In genomic region chr2:90866524-90866923, GRCm38 (mm10) we compare ENCODE assay signal across 8 mouse cellular contexts. TPM values are rescaled to one million over a fixed set of nuclear protein-coding genes. Genes with fewer than 3 reads are reported as not detected.
DNase-seq lines count a peak whose midpoint lies in the region; ATAC-seq lines count a peak whose summit lies in the region.

No protein-coding gene starts in this region.

- H3K4me3 ChIP-seq in hindbrain, embryonic 11.5 days (ENCODE audit: low read depth, low read length): no peak overlapping the region
- H3K4me3 ChIP-seq in lung, embryonic 16.5 days (ENCODE audit: low read length): no peak overlapping the region

- peak; percentile 83 for DNase-seq in MN1 (ENCODE audit: low spot score)
- DNase-seq in cerebellum, adult 9-11 months: peak; percentile 78
- peak; percentile 82 to 97 for DNase-seq in frontal cortex, adult 2 months (ENCODE audit: extremely low spot score in 1 of 2, low spot score in 1 of 2)
- peak; percentile 85 for DNase-seq in hindbrain, embryonic 11.5 days (ENCODE audit: low spot score)
- DNase-seq in layer of hippocampus, postnatal 10 days (ENCODE audit: low spot score in 2 of 2): peak; percentile 90 to 91
- DNase-seq in ovary, postnatal 36 days (ENCODE audit: low spot score): peak; percentile 77
- peak; percentile 49 to 84 for DNase-seq in thymus, postnatal 10 days (ENCODE audit: low spot score in 2 of 2)

- H3K9ac ChIP-seq in hindbrain, embryonic 11.5 days (ENCODE audit: low read depth, low read length): no peak overlapping the region
- no peak overlapping the region for H3K9ac ChIP-seq in lung, embryonic 16.5 days (ENCODE audit: low read length)

- no peak overlapping the region for H3K4me2 ChIP-seq in hindbrain, embryonic 11.5 days (replicated peaks; ENCODE audit: low read depth, low read length)
- H3K4me2 ChIP-seq in lung, embryonic 16.5 days (ENCODE audit: low read depth, low read length): no peak overlapping the region

- no peaks in the 10 kb centered on the region for H3K27me3 ChIP-seq in hindbrain, embryonic 11.5 days (ENCODE audit: control insufficient read depth, insufficient read depth, low read length)
- H3K27me3 ChIP-seq in lung, embryonic 16.5 days (ENCODE audit: control insufficient read depth, insufficient read depth, low read depth, low read length): no peaks in the 10 kb centered on the region

- 38% methylated on average over 3 of the region's 3 CpGs for WGBS in hindbrain, embryonic 11.5 days
- 30% methylated on average over 3 of the region's 3 CpGs for WGBS in lung, embryonic 16.5 days

- H3K4me1 ChIP-seq in hindbrain, embryonic 11.5 days (replicated peaks; ENCODE audit: control insufficient read depth, insufficient read depth, low read length): no peaks in the 10 kb centered on the region; the same call in 1 of the 2 replicates
- peaks cover 6% of the 10 kb centered on the region; the same call in 1 of the 2 replicates for H3K4me1 ChIP-seq in lung, embryonic 16.5 days (replicated peaks; ENCODE audit: control insufficient read depth, insufficient read depth, low read length)

- peak; percentile 84 for ATAC-seq in hindbrain, embryonic 11.5 days (ENCODE audit: low FRiP score)
- ATAC-seq in lung, embryonic 16.5 days (ENCODE audit: low read depth): peak; percentile 75

- no peak overlapping the region for H3K27ac ChIP-seq in hindbrain, embryonic 11.5 days (ENCODE audit: low read depth, low read length)
- H3K27ac ChIP-seq in lung, embryonic 16.5 days (ENCODE audit: low read length): no peak overlapping the region

- H3K36me3 ChIP-seq in hindbrain, embryonic 11.5 days (ENCODE audit: control insufficient read depth, insufficient read depth, low read length): peaks cover 4% of the 10 kb centered on the region; the same call in 1 of the 2 replicates
- H3K36me3 ChIP-seq in lung, embryonic 16.5 days (ENCODE audit: control insufficient read depth, insufficient read depth, low read length): peaks cover 30% of the 10 kb centered on the region

- no peaks in the 10 kb centered on the region for H3K9me3 ChIP-seq in hindbrain, embryonic 11.5 days (ENCODE audit: control insufficient read depth, low read length)
- H3K9me3 ChIP-seq in lung, embryonic 16.5 days (ENCODE audit: control insufficient read depth, low read length): no peaks in the 10 kb centered on the region

RNA-seq across cellular contexts. Expression of gene C1qtnf4, which starts 19.1 kb away (rescaled TPM):
- 443 and 446 TPM in 2 replicates for polyA plus RNA-seq in frontal cortex, adult 2 months (2012; rRNA removed)
- polyA plus RNA-seq in hindbrain, embryonic 11.5 days (2014; fragmentation: Nextera tagmentation; extraction: Ambion mirVana): 15.1 and 21.2 TPM in 2 replicates
- total RNA-seq in layer of hippocampus, postnatal 10 days (2021): 100 to 1,000 TPM; 157 to 186 TPM
- polyA plus RNA-seq in lung, embryonic 16.5 days (2015; fragmentation: Nextera tagmentation; extraction: Ambion mirVana): 2.9 and 3.0 TPM in 2 replicates

RNA-seq across cellular contexts. Expression of gene Mtch2, which starts 19.6 kb away (rescaled TPM):
- polyA plus RNA-seq in frontal cortex, adult 2 months (2012; rRNA removed): 137 and 149 TPM in 2 replicates
- 284 TPM in 2 replicates for polyA plus RNA-seq in hindbrain, embryonic 11.5 days (2014; fragmentation: Nextera tagmentation; extraction: Ambion mirVana)
- total RNA-seq in layer of hippocampus, postnatal 10 days (2021): 100 to 1,000 TPM; 141 to 156 TPM
- polyA plus RNA-seq in lung, embryonic 16.5 days (2015; fragmentation: Nextera tagmentation; extraction: Ambion mirVana): 198 and 199 TPM in 2 replicates

RNA-seq across cellular contexts. Expression of gene Kbtbd4, which starts 38.0 kb away (rescaled TPM):
- 24.5 and 28.2 TPM in 2 replicates for polyA plus RNA-seq in frontal cortex, adult 2 months (2012; rRNA removed)
- polyA plus RNA-seq in hindbrain, embryonic 11.5 days (2014; fragmentation: Nextera tagmentation; extraction: Ambion mirVana): 46.0 and 49.3 TPM in 2 replicates
- total RNA-seq in layer of hippocampus, postnatal 10 days (2021): 10 to 100 TPM; 30.9 to 34.9 TPM
- polyA plus RNA-seq in lung, embryonic 16.5 days (2015; fragmentation: Nextera tagmentation; extraction: Ambion mirVana): 36.5 and 37.0 TPM in 2 replicates

RNA-seq across cellular contexts. Expression of gene Ndufs3, which starts 38.1 kb away (rescaled TPM):
- 216 and 222 TPM in 2 replicates for polyA plus RNA-seq in frontal cortex, adult 2 months (2012; rRNA removed)
- 215 and 217 TPM in 2 replicates for polyA plus RNA-seq in hindbrain, embryonic 11.5 days (2014; fragmentation: Nextera tagmentation; extraction: Ambion mirVana)
- total RNA-seq in layer of hippocampus, postnatal 10 days (2021): 100 to 1,000 TPM; 224 to 227 TPM
- 201 and 203 TPM in 2 replicates for polyA plus RNA-seq in lung, embryonic 16.5 days (2015; fragmentation: Nextera tagmentation; extraction: Ambion mirVana)

Comparison
In these comparisons a context has a peak if more than half of its experiments do, and no peak if none do; other contexts are left out.
1. RNA of gene C1qtnf4, which starts 19.1 kb away (polyA plus RNA-seq): 443 to 446 TPM in frontal cortex, adult 2 months; 15.1 to 21.2 TPM in hindbrain, embryonic 11.5 days and 2.9 to 3.0 TPM in lung, embryonic 16.5 days; every median in the first group is over 10 times any median in the second.
2. Peak in every context shown above with its lines, with median percentiles within 50 percentile points of each other: DNase-seq.